Mouse (Mus musculus) testis, adult 2 months (tissue): Measurements from ENCODE around the gene Mrpl54. TPM values are rescaled to one million over a fixed set of nuclear protein-coding genes. Genes with fewer than 3 reads are reported as not detected.
A peak's percentile ranks its signal among the peaks of the same experiment; 100 is the strongest.

Experiments used
- H3K27ac ChIP-seq: fragments of 200-500 bp; 2 replicates; pipeline ENCODE4 v1.5.1; 2012; ENCODE audit warnings: low read depth, low read length; ENCODE audit not compliant: control insufficient read depth, insufficient read depth
- H3K27me3 ChIP-seq: fragments of 200-500 bp; 2 replicates; pipeline ENCODE4 v1.6.1; 2012; ENCODE audit warnings: mild to moderate bottlenecking, low read length, moderate library complexity; ENCODE audit not compliant: control insufficient read depth, insufficient read depth
- H3K36me3 ChIP-seq: fragments of 200-500 bp; 2 replicates; pipeline ENCODE4 v1.6.1; 2012; ENCODE audit warnings: mild to moderate bottlenecking, low read length; ENCODE audit not compliant: control insufficient read depth, insufficient read depth
- H3K4me1 ChIP-seq: fragments of 200-500 bp; 2 replicates; pipeline ENCODE4 v1.6.1; 2012; ENCODE audit warnings: low read length; ENCODE audit not compliant: control insufficient read depth, insufficient read depth
- H3K4me3 ChIP-seq: fragments of 200-500 bp; 2 replicates; pipeline ENCODE4 v1.5.1; 2012; ENCODE audit warnings: low read depth, mild to moderate bottlenecking, low read length, moderate library complexity, mixed read lengths; ENCODE audit not compliant: control insufficient read depth
- CTCF ChIP-seq: fragments of 200-500 bp; IDR thresholded peaks from 2 replicates; pipeline ENCODE4 v1.5.1; 2012; ENCODE audit warnings: low read depth, mild to moderate bottlenecking, inconsistent platforms, low read length, moderate library complexity; ENCODE audit not compliant: control insufficient read depth, insufficient read depth, insufficient replicate concordance
- POLR2A ChIP-seq: fragments of 200-500 bp; IDR thresholded peaks from 2 replicates; pipeline ENCODE4 v1.6.1; 2012; ENCODE audit warnings: low read depth, mild to moderate bottlenecking, inconsistent platforms, low read length, moderate library complexity; ENCODE audit not compliant: control insufficient read depth
- polyA plus RNA-seq: library from polyadenylated mRNA; depleted of rRNA; stranded (reverse); fragments of >200 nt; gene quantifications from 2 replicates; pipeline ENCODE4 v1.2.3, GENCODE M21; 2012

The Mrpl54 gene
- polyA plus RNA-seq, 1 experiment: 181 TPM

DNA sequence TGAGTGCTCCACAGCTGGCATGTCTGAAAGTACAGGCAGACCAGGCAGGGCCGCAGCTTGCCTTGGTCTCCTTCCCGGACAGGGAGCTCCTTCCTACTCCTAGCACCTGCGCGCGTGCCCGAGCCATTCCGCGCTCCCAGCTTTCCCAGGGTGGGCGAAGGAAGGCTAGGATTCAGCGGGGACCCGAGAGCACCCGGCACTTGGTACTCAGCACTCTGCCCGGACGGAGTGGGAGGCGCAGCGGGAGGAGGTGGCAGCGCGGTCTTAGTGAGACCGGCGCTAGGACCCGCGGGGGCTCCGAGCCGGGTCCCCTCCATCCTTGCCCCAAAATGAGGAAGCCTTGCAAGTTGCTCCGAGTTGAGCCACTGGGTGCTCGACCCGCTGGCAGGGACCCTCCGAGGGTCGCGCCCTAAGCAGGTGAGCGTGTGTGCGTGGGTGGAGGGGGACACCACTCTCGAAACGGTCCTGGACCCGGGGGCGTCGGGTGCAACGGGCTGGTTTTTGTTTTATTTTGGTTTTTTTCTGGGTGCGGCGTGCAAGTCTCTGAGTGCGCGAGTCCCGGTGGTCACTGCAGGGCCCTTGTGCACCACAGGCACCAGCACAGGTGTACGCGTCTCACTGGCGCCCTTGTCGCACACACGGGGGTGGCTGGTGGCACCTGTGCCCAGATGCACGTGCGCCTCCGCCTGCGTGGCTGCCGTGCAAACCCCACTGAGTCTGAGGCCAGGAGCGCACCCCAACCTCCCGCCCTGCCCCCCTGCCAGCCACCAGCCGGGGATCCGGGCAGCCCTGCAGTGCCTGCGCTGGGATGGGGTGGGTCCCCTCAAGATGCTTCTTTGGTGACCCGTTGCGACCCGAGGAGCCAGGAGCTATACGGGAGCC, 9.3 kb downstream of the Mrpl54 start:
- Histone ChIP-seq H3K27me3 (no peaks in the 10 kb centered on the region), H3K36me3 (no peaks in the 10 kb centered on the region), H3K4me3 (peak overlapping the region; percentile 62), H3K27ac (no peak overlapping the region), H3K4me1 (peaks cover 24% of the 10 kb centered on the region)
- TF ChIP-seq CTCF: no peak
- TF ChIP-seq POLR2A: no peak

DNA sequence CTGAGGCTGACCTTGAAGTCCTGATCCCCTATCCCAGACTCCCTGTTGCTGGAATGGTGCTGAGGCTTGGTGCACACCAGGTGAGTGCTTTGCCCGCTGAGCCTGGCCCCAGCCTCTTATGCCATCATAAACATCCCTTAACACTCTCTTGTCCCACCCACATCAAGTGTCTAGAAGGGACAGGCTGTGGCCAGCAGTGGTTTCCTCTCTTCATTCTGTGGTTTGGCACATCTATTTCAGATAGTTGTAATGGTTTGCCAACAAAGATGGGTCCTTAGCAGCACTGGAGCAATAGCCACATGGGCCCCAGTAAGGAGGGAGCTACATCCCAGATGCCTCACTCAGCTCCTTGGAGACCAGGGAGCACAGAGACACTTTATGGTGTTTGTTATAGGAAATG, 11.8 kb downstream of the Mrpl54 start:
- H3K27ac ChIP-seq: no peak overlapping the region
- no peak overlapping the region for H3K4me3 ChIP-seq
- no peaks in the 10 kb centered on the region for H3K36me3 ChIP-seq
- TF ChIP-seq POLR2A: no peak
- TF ChIP-seq CTCF: no peak
- no peaks in the 10 kb centered on the region for H3K27me3 ChIP-seq
- peaks cover 38% of the 10 kb centered on the region for H3K4me1 ChIP-seq

DNA sequence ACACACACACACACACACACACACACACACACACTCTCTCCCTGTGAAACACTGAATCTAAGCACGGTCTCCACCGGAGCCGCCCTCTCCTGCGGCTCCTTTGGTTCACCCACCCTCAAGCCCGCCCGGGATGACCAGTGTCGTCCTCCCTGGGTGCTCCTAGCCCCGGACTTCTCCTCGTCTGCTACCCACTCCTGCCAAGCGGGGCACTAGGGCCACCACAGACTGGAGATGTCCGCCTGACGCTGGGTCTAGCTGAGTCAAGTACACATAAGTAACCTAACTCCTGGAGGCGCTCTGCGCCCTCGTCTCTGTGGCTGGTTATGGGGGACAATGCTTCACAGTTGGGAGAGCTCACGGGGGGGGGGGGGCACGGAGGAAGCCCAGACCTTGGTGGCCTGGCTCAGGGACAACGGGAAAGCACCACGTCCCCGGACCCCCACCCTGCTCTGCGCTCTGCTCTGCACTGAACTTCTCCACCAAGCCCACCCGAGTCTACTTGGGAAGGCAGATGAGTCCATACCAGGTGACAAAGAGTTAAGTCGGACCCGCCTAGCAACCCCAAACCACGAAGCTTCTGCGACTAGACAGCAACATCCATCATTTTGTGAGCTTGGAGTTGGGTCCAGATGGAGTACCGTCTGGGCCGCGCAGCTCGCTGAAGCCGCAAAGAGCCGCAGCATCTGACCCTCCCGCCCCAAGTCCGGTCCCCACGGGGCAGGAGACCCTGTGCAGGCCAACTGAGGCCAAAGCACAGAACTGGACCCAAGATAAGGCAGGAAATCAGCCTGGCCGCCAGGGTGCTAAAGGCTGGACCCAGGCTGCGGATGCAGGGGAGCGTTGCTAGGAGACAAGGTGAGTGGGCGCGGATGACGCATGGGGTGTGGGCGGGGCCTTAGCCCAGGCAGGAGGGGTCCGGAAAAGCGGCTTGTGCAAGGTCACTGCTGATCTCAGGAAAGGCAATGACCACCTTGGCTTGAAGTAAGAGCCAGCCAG, 14.0 kb downstream of the Mrpl54 start, which contains the start of gene Matk:
Gene Matk (plus strand): TSS at position 512 of the 996 bp plus-strand sequence.
- Histone ChIP-seq H3K27ac (no peak within 1 kb of the TSS), H3K27me3 (no peaks in the 10 kb centered on the region), H3K4me1 (peaks cover 40% of the 10 kb centered on the region), H3K36me3 (no peaks in the 10 kb centered on the region), H3K4me3 (peak within 1 kb of the TSS; percentile 68)
- no peak for TF ChIP-seq CTCF
- peak; percentile 50; the same call in 1 of the 2 replicates for TF ChIP-seq POLR2A

DNA sequence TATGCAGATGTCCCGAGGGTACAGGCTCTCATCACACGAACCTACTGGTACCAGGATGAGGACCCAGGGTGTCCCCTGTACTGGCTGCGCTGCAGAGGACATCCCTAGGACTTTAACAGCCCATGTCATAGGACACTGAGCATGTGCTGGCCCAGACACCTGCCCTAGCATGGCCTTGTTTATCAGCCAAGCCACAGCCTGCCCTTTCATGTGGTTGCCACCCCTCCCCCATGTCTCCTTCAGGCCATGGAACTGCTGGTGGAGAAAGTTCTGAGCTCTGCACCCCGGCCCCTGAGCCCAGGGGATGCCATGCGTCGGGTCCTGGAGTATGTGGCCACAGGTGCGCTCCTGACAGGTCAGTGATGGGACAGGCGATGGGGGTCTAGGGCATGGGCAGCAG, 17.3 kb downstream of the Mrpl54 start:
- no peaks in the 10 kb centered on the region for H3K27me3 ChIP-seq
- H3K4me3 ChIP-seq: no peak overlapping the region
- H3K36me3 ChIP-seq: no peaks in the 10 kb centered on the region
- H3K4me1 ChIP-seq: peaks cover 33% of the 10 kb centered on the region
- H3K27ac ChIP-seq: no peak overlapping the region
- TF ChIP-seq CTCF (no peak), POLR2A (no peak)

DNA sequence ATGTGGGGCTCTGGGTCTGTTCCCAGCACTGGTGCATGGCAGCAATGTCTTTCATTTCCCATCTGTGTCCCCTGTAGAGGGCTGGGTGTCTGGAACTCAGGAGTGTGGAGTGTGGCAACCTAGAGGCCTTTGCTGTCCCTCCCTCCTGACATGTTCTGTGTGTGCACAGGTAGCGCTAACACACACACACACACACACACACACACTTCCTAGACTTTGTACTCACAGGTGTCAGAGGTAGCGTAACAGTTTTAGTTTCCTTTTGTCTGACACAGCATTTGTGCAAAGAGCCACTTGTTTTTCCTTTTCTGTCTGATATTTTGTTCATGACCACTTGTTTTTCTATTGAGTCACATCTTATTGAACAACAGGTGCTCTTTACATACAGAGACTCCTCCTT, 18.9 kb downstream of the Mrpl54 start:
- H3K27me3 ChIP-seq: no peaks in the 10 kb centered on the region
- H3K4me3 ChIP-seq: no peak overlapping the region
- peaks cover 24% of the 10 kb centered on the region for H3K4me1 ChIP-seq
- H3K36me3 ChIP-seq: no peaks in the 10 kb centered on the region
- no peak overlapping the region for H3K27ac ChIP-seq
- TF ChIP-seq CTCF (no peak), POLR2A (no peak)

DNA sequence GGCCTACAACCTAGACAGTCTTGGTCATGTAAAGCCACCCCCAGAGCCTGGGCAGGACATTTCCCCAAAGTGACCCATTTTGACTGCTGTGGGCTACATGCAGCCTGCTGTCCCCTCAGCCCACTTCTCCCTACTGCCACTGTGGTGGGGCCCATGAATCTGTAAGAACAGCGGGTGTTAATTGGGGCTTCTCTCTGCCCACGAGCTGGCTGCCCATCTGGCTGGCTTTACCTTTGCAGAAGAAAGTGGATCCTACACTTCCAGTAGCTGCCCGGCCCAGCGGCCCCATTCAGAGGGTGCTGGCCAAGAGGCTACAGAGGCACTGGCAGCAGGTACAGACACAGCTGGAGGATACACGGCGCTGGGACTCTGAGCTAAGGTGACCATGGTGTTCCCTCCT, 21.6 kb downstream of the Mrpl54 start:
- TF ChIP-seq POLR2A (no peak), CTCF (no peak)
- no peak overlapping the region for H3K27ac ChIP-seq
- H3K4me1 ChIP-seq: peaks cover 13% of the 10 kb centered on the region
- H3K27me3 ChIP-seq: no peaks in the 10 kb centered on the region
- H3K36me3 ChIP-seq: no peaks in the 10 kb centered on the region
- H3K4me3 ChIP-seq: no peak overlapping the region

DNA sequence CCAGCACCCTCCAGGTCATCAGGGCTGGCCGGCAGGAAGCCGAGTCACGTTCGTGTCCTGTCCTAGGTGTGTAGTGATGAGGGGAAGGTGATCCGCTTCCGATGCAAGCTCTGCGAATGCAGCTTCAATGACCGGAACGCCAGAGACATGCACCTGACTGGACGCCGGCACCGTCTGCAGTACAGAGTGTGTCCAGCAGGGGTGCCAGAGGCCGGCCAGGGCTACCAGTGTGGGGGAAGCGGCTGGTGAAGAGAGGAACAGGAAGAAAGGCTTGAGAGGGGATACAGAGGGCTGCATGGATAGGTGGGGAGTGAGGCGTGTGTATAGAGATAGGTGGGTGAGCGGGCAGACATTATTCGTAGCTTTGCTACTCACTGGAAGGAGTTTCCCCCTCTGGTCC, 22.1 kb downstream of the Mrpl54 start:
- Histone ChIP-seq H3K27me3 (no peaks in the 10 kb centered on the region), H3K4me1 (peaks cover 10% of the 10 kb centered on the region), H3K27ac (no peak overlapping the region), H3K4me3 (no peak overlapping the region), H3K36me3 (no peaks in the 10 kb centered on the region)
- TF ChIP-seq CTCF (peak; percentile 80), POLR2A (no peak)
